7 mouse cellular contexts compared by ENCODE assay signal in genomic region chr16:22266384-22266783, GRCm38 (mm10). TPM values are rescaled to one million over a fixed set of nuclear protein-coding genes. Genes with fewer than 3 reads are reported as not detected.
DNase-seq lines count a peak whose midpoint lies in the region; ATAC-seq and TF ChIP-seq lines count a peak whose summit lies in the region.

No protein-coding gene starts in this region.

- H3K36me3 ChIP-seq in lung, embryonic 15.5 days = no peaks in the 10 kb centered on the region
- no peaks in the 10 kb centered on the region for H3K36me3 ChIP-seq in limb, embryonic 13.5 days
- H3K36me3 ChIP-seq in stomach, embryonic 14.5 days (ENCODE audit: control insufficient read depth, insufficient read depth, low read length) = no peaks in the 10 kb centered on the region

- WGBS in lung, embryonic 15.5 days = 34% methylated on average over 8 of the region's 8 CpGs
- 39% methylated on average over 8 of the region's 8 CpGs for WGBS in limb, embryonic 13.5 days
- 31% methylated on average over 8 of the region's 8 CpGs for WGBS in stomach, embryonic 14.5 days

- H3K27me3 ChIP-seq in lung, embryonic 15.5 days = no peaks in the 10 kb centered on the region
- no peaks in the 10 kb centered on the region for H3K27me3 ChIP-seq in limb, embryonic 13.5 days
- no peaks in the 10 kb centered on the region for H3K27me3 ChIP-seq in stomach, embryonic 14.5 days (ENCODE audit: control insufficient read depth, insufficient read depth, low read length)

- no peaks in the 10 kb centered on the region for H3K9me3 ChIP-seq in lung, embryonic 15.5 days
- no peaks in the 10 kb centered on the region for H3K9me3 ChIP-seq in limb, embryonic 13.5 days
- no peaks in the 10 kb centered on the region for H3K9me3 ChIP-seq in stomach, embryonic 14.5 days (ENCODE audit: control insufficient read depth, low read depth, low read length)

- intact Hi-C loops in left cerebral cortex, postnatal 25 days (cut with DNase I) = loop anchor here (5.0 kb wide), 1 partner anchor 474 kb away; the partner anchor contains the start of gene Map3k13

- peak overlapping the region; percentile 88 for H3K4me3 ChIP-seq in lung, embryonic 15.5 days
- H3K4me3 ChIP-seq in embryonic fibroblast, embryonic 13.5 days (ENCODE audit: insufficient read depth, low read length) = peak overlapping the region; percentile 59
- peak overlapping the region; percentile 96 for H3K4me3 ChIP-seq in limb, embryonic 13.5 days
- peak overlapping the region; percentile 56 for H3K4me3 ChIP-seq in stomach, embryonic 14.5 days (ENCODE audit: low read depth, low read length)

- 0 out of 2 replicates have a peak, but pooled peaks have one; percentile 13 for TF ChIP-seq POLR2A in embryonic fibroblast, embryonic 13.5 days (IDR thresholded peaks at IDR 0.05; ENCODE audit: low read depth, low read length)

- H3K4me2 ChIP-seq in lung, embryonic 15.5 days = peak overlapping the region; percentile 57
- peak overlapping the region; percentile 68 for H3K4me2 ChIP-seq in limb, embryonic 13.5 days (replicated peaks)
- peak overlapping the region; percentile 64 for H3K4me2 ChIP-seq in stomach, embryonic 14.5 days (replicated peaks; ENCODE audit: low read depth, low read length)

- H3K27ac ChIP-seq in lung, embryonic 15.5 days = peak overlapping the region; percentile 56
- H3K27ac ChIP-seq in embryonic fibroblast, embryonic 13.5 days (ENCODE audit: insufficient read depth, low read length) = no peak overlapping the region
- peak overlapping the region; percentile 97 for H3K27ac ChIP-seq in limb, embryonic 13.5 days
- peak overlapping the region; percentile 70 for H3K27ac ChIP-seq in stomach, embryonic 14.5 days (ENCODE audit: low read length)

- no peak for DNase-seq in lung, postnatal 14 days
- DNase-seq in cerebellum, adult 18-20 months = no peak
- no peak for DNase-seq in left cerebral cortex, postnatal 25 days (ENCODE audit: low spot score in 2 of 2)

- no peak for TF ChIP-seq CTCF in embryonic fibroblast, embryonic 13.5 days (IDR thresholded peaks at IDR 0.05; ENCODE audit: borderline replicate concordance, insufficient read depth, low read length)

- peak overlapping the region; percentile 54 for H3K9ac ChIP-seq in lung, embryonic 15.5 days
- H3K9ac ChIP-seq in limb, embryonic 13.5 days = peak overlapping the region; percentile 75
- H3K9ac ChIP-seq in stomach, embryonic 14.5 days (replicated peaks; ENCODE audit: low read depth, low read length) = peak overlapping the region; percentile 88

- peaks cover 21% of the 10 kb centered on the region for H3K4me1 ChIP-seq in lung, embryonic 15.5 days
- H3K4me1 ChIP-seq in embryonic fibroblast, embryonic 13.5 days (ENCODE audit: control insufficient read depth, insufficient read depth, low read length) = no peaks in the 10 kb centered on the region; the same call in 1 of the 2 replicates
- peaks cover 20% of the 10 kb centered on the region for H3K4me1 ChIP-seq in limb, embryonic 13.5 days
- H3K4me1 ChIP-seq in stomach, embryonic 14.5 days (ENCODE audit: control insufficient read depth, insufficient read depth, low read length) = peaks cover 2% of the 10 kb centered on the region; the same call in 1 of the 2 replicates

- ATAC-seq in lung, embryonic 15.5 days (ENCODE audit: borderline replicate concordance, extremely low read depth, low FRiP score, low TSS enrichment) = no peak
- ATAC-seq in limb, embryonic 13.5 days (ENCODE audit: low FRiP score, low read depth) = no peak
- ATAC-seq in stomach, embryonic 14.5 days (ENCODE audit: insufficient number of reproducible peaks, insufficient read depth, low FRiP score, low read depth) = no peak

RNA-seq across cellular contexts. Expression of gene Tra2b, which starts 0.6 kb away (rescaled TPM):
- polyA plus RNA-seq in lung, embryonic 15.5 days (2015; fragmentation: Nextera tagmentation; extraction: Ambion mirVana) = 421 and 424 TPM in 2 replicates
- 169 and 218 TPM in 2 replicates for polyA plus RNA-seq in embryonic fibroblast, embryonic 13.5 days (2011; ENCODE audit: insufficient read length, low read depth, missing spikeins)
- polyA plus RNA-seq in limb, embryonic 13.5 days (2015; fragmentation: Nextera tagmentation; extraction: Ambion mirVana) = 422 and 432 TPM in 2 replicates
- 355 and 370 TPM in 2 replicates for polyA plus RNA-seq in stomach, embryonic 14.5 days (2014; fragmentation: Nextera tagmentation; extraction: Ambion mirVana)
- total RNA-seq in left cerebral cortex, postnatal 25 days (2021) = 10 to 100 TPM; 67.3 to 78.7 TPM
